Mouse (Mus musculus): ENCODE measurements around the gene Dnah11. TPM values are rescaled to one million over a fixed set of nuclear protein-coding genes. Genes with fewer than 3 reads are reported as not detected.

The Dnah11 gene
- polyA plus RNA-seq (2014; fragmentation: Nextera tagmentation; extraction: Ambion mirVana) = 0.28 and 0.36 TPM in 2 replicates

DNA sequence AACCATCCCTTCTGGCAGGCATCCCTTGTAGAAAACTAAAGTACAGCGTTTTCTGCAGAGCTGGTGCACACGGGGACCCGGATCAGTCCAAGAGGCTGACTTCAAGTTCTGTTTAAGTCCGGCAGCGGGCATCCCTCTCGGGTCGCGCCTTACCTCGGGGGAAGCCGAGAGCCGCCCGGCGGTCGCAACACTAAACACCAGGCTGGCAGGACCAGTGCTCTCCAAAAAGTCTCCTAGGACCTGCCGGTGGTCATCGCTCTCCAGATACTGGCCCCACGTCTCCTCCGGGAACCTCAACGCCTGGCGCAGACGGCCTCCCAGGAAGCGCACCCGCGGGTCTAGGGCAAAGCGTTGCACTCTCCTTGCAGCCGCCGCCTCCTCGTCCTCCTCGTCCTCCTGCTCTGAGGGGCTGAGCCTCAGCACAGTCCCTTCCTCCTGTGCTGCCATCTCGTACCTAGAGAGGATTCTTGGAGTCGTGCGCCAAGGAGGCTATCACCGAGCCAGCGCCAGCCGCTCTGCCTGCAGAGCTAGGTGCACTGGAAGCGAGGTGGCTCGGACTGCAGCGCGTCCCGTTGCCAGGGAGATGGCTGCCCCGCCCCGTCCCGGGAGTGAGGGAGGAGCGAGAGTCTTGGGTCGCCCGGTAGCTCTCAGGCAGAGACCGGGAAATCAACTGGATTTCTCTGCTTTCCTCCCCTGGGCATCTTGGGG, at the start of gene Dnah11:
Gene Dnah11, minus strand, starts transcription at position 658 of the 708 bp plus-strand sequence.
- Histone ChIP-seq H3K4me3 (ENCODE audit: low read depth, low read length) (peak within 1 kb of the TSS; percentile 45), H3K4me1 (replicated peaks; ENCODE audit: control insufficient read depth, insufficient read depth, low read length) (peaks cover 2% of the 10 kb centered on the region; the same call in 1 of the 2 replicates), H3K4me2 (ENCODE audit: low read depth, low read length, severe bottlenecking) (peak within 1 kb of the TSS; percentile 90), H3K36me3 (ENCODE audit: control insufficient read depth, insufficient read depth, low read length) (no peaks in the 10 kb centered on the region), H3K27ac (ENCODE audit: low read depth, low read length) (no peak within 1 kb of the TSS), H3K27me3 (ENCODE audit: control insufficient read depth, insufficient read depth, low read length) (peaks cover 22% of the 10 kb centered on the region), H3K9me3 (ENCODE audit: control insufficient read depth, low read length) (no peaks in the 10 kb centered on the region), H3K9ac (ENCODE audit: low read length) (peak within 1 kb of the TSS; percentile 20; the same call in 1 of the 2 replicates)
- WGBS = under 1% methylated on average over 47 of the region's 47 CpGs
- DNase-seq (ENCODE audit: low spot score) (peak; percentile 92), ATAC-seq (replicated peaks; ENCODE audit: low FRiP score) (peak; percentile 100)

- Histone ChIP-seq H3K4me3 (ENCODE audit: low read depth, low read length) (no peak overlapping the region), H3K27me3 (ENCODE audit: control insufficient read depth, insufficient read depth, low read length) (no peaks in the 10 kb centered on the region), H3K4me1 (replicated peaks; ENCODE audit: control insufficient read depth, insufficient read depth, low read length) (no peaks in the 10 kb centered on the region), H3K4me2 (ENCODE audit: low read depth, low read length, severe bottlenecking) (no peak overlapping the region), H3K27ac (ENCODE audit: low read depth, low read length) (no peak overlapping the region), H3K36me3 (ENCODE audit: control insufficient read depth, insufficient read depth, low read length) (no peaks in the 10 kb centered on the region), H3K9me3 (ENCODE audit: control insufficient read depth, low read length) (no peaks in the 10 kb centered on the region), H3K9ac (ENCODE audit: low read length) (no peak overlapping the region)
- 88% methylated on average over 3 of the region's 3 CpGs for WGBS
- ATAC-seq (replicated peaks; ENCODE audit: low FRiP score) (no peak), DNase-seq (ENCODE audit: low spot score) (no peak)
These were observed 22.3 kb upstream of the Dnah11 start for GRCm38 (mm10) chr12:118221182-118221581.

DNA sequence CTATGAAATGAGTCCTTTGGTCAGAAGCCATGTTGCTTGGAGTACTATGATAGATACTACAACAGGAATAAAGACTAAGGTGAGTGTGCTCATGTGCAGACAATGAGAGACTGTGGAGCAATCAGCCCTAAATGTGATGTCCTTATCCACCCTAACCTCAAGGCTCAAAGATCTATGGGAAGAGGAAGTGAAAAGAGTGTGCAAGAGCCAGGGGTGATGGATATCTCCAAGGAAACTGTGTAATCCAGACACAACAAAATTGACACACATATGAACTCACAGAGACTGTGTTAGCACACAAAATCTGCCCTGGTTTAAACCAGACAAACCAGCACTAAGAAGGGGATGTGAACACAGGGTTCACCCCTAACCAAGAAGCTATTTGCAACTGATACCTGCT, 21.2 kb upstream of the Dnah11 start:
- DNase-seq (ENCODE audit: low spot score) (no peak), ATAC-seq (replicated peaks; ENCODE audit: low FRiP score) (no peak)
- H3K4me1 ChIP-seq (replicated peaks; ENCODE audit: control insufficient read depth, insufficient read depth, low read length) = no peaks in the 10 kb centered on the region
- no peak overlapping the region for H3K4me3 ChIP-seq (ENCODE audit: low read depth, low read length)
- H3K27ac ChIP-seq (ENCODE audit: low read depth, low read length) = no peak overlapping the region
- no peak overlapping the region for H3K9ac ChIP-seq (ENCODE audit: low read length)
- no peaks in the 10 kb centered on the region for H3K9me3 ChIP-seq (ENCODE audit: control insufficient read depth, low read length)
- no peaks in the 10 kb centered on the region for H3K27me3 ChIP-seq (ENCODE audit: control insufficient read depth, insufficient read depth, low read length)
- H3K36me3 ChIP-seq (ENCODE audit: control insufficient read depth, insufficient read depth, low read length) = no peaks in the 10 kb centered on the region
- no peak overlapping the region for H3K4me2 ChIP-seq (ENCODE audit: low read depth, low read length, severe bottlenecking)

GRCm38 (mm10) chr12:118212163-118212562, 13.3 kb upstream of the Dnah11 start:
- DNase-seq (ENCODE audit: low spot score) (no peak), ATAC-seq (replicated peaks; ENCODE audit: low FRiP score) (no peak)
- Histone ChIP-seq H3K9me3 (ENCODE audit: control insufficient read depth, low read length) (no peaks in the 10 kb centered on the region), H3K4me2 (ENCODE audit: low read depth, low read length, severe bottlenecking) (no peak overlapping the region), H3K36me3 (ENCODE audit: control insufficient read depth, insufficient read depth, low read length) (no peaks in the 10 kb centered on the region), H3K4me1 (replicated peaks; ENCODE audit: control insufficient read depth, insufficient read depth, low read length) (no peaks in the 10 kb centered on the region), H3K4me3 (ENCODE audit: low read depth, low read length) (no peak overlapping the region), H3K27ac (ENCODE audit: low read depth, low read length) (no peak overlapping the region), H3K9ac (ENCODE audit: low read length) (no peak overlapping the region), H3K27me3 (ENCODE audit: control insufficient read depth, insufficient read depth, low read length) (no peaks in the 10 kb centered on the region)
- 89% methylated on average over 2 of the region's 2 CpGs for WGBS

DNA sequence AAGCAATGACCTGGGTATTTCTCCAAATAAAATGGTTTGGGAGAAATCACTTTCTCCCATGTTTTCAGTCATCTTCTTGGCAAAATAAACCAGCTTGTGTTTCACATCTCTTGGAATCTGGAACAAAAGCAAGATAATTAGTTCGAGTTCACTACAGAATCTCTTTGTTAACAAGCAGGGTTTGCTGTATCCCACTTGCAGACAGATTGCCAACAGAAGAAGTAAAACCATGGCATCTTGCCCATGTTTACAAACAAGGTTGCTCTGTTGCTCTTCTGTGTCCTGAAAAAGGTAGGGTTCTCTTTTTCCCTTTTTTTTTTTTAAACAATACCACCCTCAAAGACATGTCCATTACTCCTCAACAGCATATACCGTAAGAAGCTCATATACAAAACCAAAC, 2.3 kb downstream of the Dnah11 start:
- Histone ChIP-seq H3K4me2 (ENCODE audit: low read depth, low read length, severe bottlenecking) (no peak overlapping the region), H3K27me3 (ENCODE audit: control insufficient read depth, insufficient read depth, low read length) (peaks cover 22% of the 10 kb centered on the region), H3K9ac (ENCODE audit: low read length) (no peak overlapping the region), H3K4me1 (replicated peaks; ENCODE audit: control insufficient read depth, insufficient read depth, low read length) (peaks cover 2% of the 10 kb centered on the region; the same call in 1 of the 2 replicates), H3K36me3 (ENCODE audit: control insufficient read depth, insufficient read depth, low read length) (no peaks in the 10 kb centered on the region), H3K4me3 (ENCODE audit: low read depth, low read length) (no peak overlapping the region), H3K9me3 (ENCODE audit: control insufficient read depth, low read length) (no peaks in the 10 kb centered on the region), H3K27ac (ENCODE audit: low read depth, low read length) (no peak overlapping the region)
- WGBS = 69% methylated on average over 2 of the region's 2 CpGs
- DNase-seq (ENCODE audit: low spot score) (no peak), ATAC-seq (replicated peaks; ENCODE audit: low FRiP score) (no peak)

- no peak overlapping the region for H3K27ac ChIP-seq (ENCODE audit: low read depth, low read length)
- WGBS = 73% methylated on average over 3 of the region's 3 CpGs
- no peak for ATAC-seq (replicated peaks; ENCODE audit: low FRiP score)
These were observed 9.3 kb downstream of the Dnah11 start for GRCm38 (mm10) chr12:118189535-118189934.

DNA sequence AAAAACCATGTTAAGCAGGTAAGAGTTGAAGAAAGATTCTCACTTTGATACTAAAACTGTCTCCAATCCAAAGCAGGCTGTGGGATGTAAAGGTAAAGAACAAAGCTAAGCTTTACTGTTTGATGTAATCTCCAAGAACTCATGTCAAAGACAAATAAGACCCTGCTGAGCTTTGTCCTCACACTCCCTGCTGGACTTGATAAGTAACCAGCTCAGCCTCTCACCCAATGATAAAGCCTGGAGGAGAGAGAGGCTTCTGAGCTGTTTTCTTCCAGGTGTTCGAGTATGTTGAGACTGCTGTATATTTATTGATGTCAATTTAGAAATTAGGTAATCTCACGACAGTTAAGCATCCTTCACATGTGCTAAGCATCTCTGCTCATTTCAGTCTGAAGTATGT, 11.2 kb downstream of the Dnah11 start:
- Histone ChIP-seq H3K9ac (ENCODE audit: low read length) (no peak overlapping the region), H3K27me3 (ENCODE audit: control insufficient read depth, insufficient read depth, low read length) (no peaks in the 10 kb centered on the region), H3K4me3 (ENCODE audit: low read depth, low read length) (no peak overlapping the region), H3K4me2 (ENCODE audit: low read depth, low read length, severe bottlenecking) (no peak overlapping the region), H3K36me3 (ENCODE audit: control insufficient read depth, insufficient read depth, low read length) (no peaks in the 10 kb centered on the region), H3K4me1 (replicated peaks; ENCODE audit: control insufficient read depth, insufficient read depth, low read length) (no peaks in the 10 kb centered on the region; the same call in 1 of the 2 replicates), H3K27ac (ENCODE audit: low read depth, low read length) (no peak overlapping the region), H3K9me3 (ENCODE audit: control insufficient read depth, low read length) (no peaks in the 10 kb centered on the region)
- 31% methylated on average over 2 of the region's 2 CpGs for WGBS
- ATAC-seq (replicated peaks; ENCODE audit: low FRiP score) = no peak
- DNase-seq (ENCODE audit: low spot score) = no peak

More at GRCm38 (mm10) chr12:118189535-118189934, 9.3 kb downstream of the Dnah11 start:
- Histone ChIP-seq H3K27me3 (ENCODE audit: control insufficient read depth, insufficient read depth, low read length) (no peaks in the 10 kb centered on the region), H3K4me3 (ENCODE audit: low read depth, low read length) (no peak overlapping the region), H3K4me1 (replicated peaks; ENCODE audit: control insufficient read depth, insufficient read depth, low read length) (no peaks in the 10 kb centered on the region; the same call in 1 of the 2 replicates), H3K36me3 (ENCODE audit: control insufficient read depth, insufficient read depth, low read length) (no peaks in the 10 kb centered on the region), H3K9ac (ENCODE audit: low read length) (no peak overlapping the region), H3K9me3 (ENCODE audit: control insufficient read depth, low read length) (no peaks in the 10 kb centered on the region), H3K4me2 (ENCODE audit: low read depth, low read length, severe bottlenecking) (no peak overlapping the region)
- DNase-seq (ENCODE audit: low spot score) = no peak

- H3K27ac ChIP-seq (ENCODE audit: low read depth, low read length) = no peak overlapping the region
- H3K9ac ChIP-seq (ENCODE audit: low read length) = no peak overlapping the region
- no peak overlapping the region for H3K4me3 ChIP-seq (ENCODE audit: low read depth, low read length)
- no peaks in the 10 kb centered on the region for H3K36me3 ChIP-seq (ENCODE audit: control insufficient read depth, insufficient read depth, low read length)
- H3K4me1 ChIP-seq (replicated peaks; ENCODE audit: control insufficient read depth, insufficient read depth, low read length) = no peaks in the 10 kb centered on the region; the same call in 1 of the 2 replicates
- H3K27me3 ChIP-seq (ENCODE audit: control insufficient read depth, insufficient read depth, low read length) = no peaks in the 10 kb centered on the region
- DNase-seq (ENCODE audit: low spot score) (no peak), ATAC-seq (replicated peaks; ENCODE audit: low FRiP score) (peak; percentile 69)
- H3K4me2 ChIP-seq (ENCODE audit: low read depth, low read length, severe bottlenecking) = no peak overlapping the region
- H3K9me3 ChIP-seq (ENCODE audit: control insufficient read depth, low read length) = no peaks in the 10 kb centered on the region
- WGBS = 12% methylated on average over 4 of the region's 4 CpGs
These were observed 11.9 kb downstream of the Dnah11 start for GRCm38 (mm10) chr12:118186881-118187489.

Data from forebrain, embryonic 11.5 days (tissue).